Mouse (Mus musculus) heart, embryonic 11.5 days (tissue): ENCODE results near the gene Hsd17b12. TPM values are rescaled to one million over a fixed set of nuclear protein-coding genes. Genes with fewer than 3 reads are reported as not detected.
A peak's percentile ranks its signal among the peaks of the same experiment; 100 is the strongest.

Experiments used
- ATAC-seq: fragments of 200-750 bp; cut with Nextera tagmentation; replicated peaks from 2 replicates; pipeline ENCODE4 v1.8.0; 2017; ENCODE audit warnings: moderate library complexity; ENCODE audit not compliant: insufficient number of reproducible peaks, low FRiP score, low TSS enrichment
- H3K27ac ChIP-seq: fragments of 300-500 bp; sonication (generic); 2 replicates; pipeline ENCODE4 v1.5.1; 2014; ENCODE audit warnings: mild to moderate bottlenecking, low read depth, low read length
- H3K27me3 ChIP-seq: fragments of 300-500 bp; sonication (generic); 2 replicates; pipeline ENCODE4 v1.6.1; 2014; ENCODE audit warnings: mild to moderate bottlenecking, low read length, mixed read lengths; ENCODE audit not compliant: control insufficient read depth, insufficient read depth
- H3K36me3 ChIP-seq: fragments of 300-500 bp; sonication (generic); 2 replicates; pipeline ENCODE4 v1.6.1; 2014; ENCODE audit warnings: mild to moderate bottlenecking, low read length, moderate library complexity, mixed read lengths; ENCODE audit not compliant: control insufficient read depth, insufficient read depth
- H3K4me1 ChIP-seq: fragments of 300-500 bp; sonication (generic); 2 replicates; pipeline ENCODE4 v1.6.1; 2014; ENCODE audit warnings: low read length; ENCODE audit not compliant: control insufficient read depth, insufficient read depth
- H3K4me2 ChIP-seq: fragments of 300-500 bp; sonication (generic); 2 replicates; pipeline ENCODE4 v1.6.1; 2014; ENCODE audit warnings: mild to moderate bottlenecking, moderate library complexity
- H3K4me3 ChIP-seq: fragments of 300-500 bp; sonication (generic); 2 replicates; pipeline ENCODE4 v1.5.1; 2014; ENCODE audit warnings: low read depth, low read length
- H3K9ac ChIP-seq: fragments of 300-500 bp; sonication (generic); 2 replicates; pipeline ENCODE4 v1.6.1; 2014; ENCODE audit warnings: mild to moderate bottlenecking, low read depth, low read length, moderate library complexity
- H3K9me3 ChIP-seq: fragments of 300-500 bp; sonication (generic); replicated peaks from 2 replicates; pipeline ENCODE4 v1.6.1; 2016; ENCODE audit warnings: low read length; ENCODE audit not compliant: control insufficient read depth
- WGBS: fragments of 180-500 bp; shearing (Covaris S2); extraction: QIAGEN DNeasy Blood & Tissue Kit; methylation state at CpG from one replicate; pipeline ENCODE4 v1.1.7; 2014; ENCODE audit not compliant: insufficient replicate concordance; 5-methylcytosine and 5-hydroxymethylcytosine counted together
- polyA plus RNA-seq: library from polyadenylated mRNA; unstranded; fragments of >200 nt; fragmentation: Nextera tagmentation; extraction: Ambion mirVana; gene quantifications from 2 replicates; pipeline ENCODE4 v1.2.1, GENCODE M21; 2014

The Hsd17b12 gene
- polyA plus RNA-seq, 1 experiment from 2014 or later, result 89.1 TPM

DNA sequence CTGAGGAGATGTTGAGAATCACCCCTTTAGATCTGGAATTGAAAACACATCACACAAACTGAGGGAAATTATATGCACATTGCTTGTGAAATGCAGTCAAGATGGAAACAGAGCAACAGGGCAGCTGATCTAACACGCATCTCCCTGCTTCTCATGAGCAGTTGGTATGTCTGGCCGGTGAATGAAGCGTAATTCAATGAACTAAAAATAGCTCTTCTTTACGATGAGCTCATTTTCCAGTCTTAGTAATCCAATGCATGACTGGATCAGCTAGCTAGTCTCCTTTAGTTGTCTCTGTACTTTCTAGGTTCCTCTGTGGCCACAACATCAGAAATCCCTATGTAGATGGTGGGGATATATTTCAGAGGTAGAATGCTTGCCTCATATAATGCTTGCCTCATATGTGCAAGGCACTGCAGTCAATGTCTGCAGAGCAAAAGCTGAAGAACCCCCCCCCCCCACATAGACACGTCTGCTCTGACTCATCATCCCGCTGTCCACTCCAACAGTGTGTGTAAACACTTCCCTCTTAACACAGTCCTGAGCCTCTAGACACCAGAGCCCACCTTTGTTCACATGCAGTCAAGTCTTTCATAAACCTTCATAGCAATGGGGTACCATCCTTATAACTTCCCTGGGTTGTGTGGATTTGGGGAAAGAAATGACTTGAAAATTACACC lies 112.2 kb downstream of the Hsd17b12 start:
- H3K9ac ChIP-seq, result 0 out of 2 replicates have a peak overlapping the region, but pooled peaks have one; percentile 12
- H3K4me3 ChIP-seq, result no peak overlapping the region
- peak overlapping the region; percentile 44 for H3K4me2 ChIP-seq
- peak overlapping the region; percentile 64 for H3K27ac ChIP-seq
- H3K4me1 ChIP-seq, result peaks cover 17% of the 10 kb centered on the region
- WGBS, result 36% methylated on average over 6 of the region's 6 CpGs
- H3K36me3 ChIP-seq, result no peaks in the 10 kb centered on the region
- H3K9me3 ChIP-seq, result no peaks in the 10 kb centered on the region
- no peaks in the 10 kb centered on the region for H3K27me3 ChIP-seq
- ATAC-seq, result no peak; the same call in 1 of the 2 replicates

- Histone ChIP-seq H3K9me3 (no peaks in the 10 kb centered on the region), H3K4me3 (no peak overlapping the region), H3K36me3 (no peaks in the 10 kb centered on the region), H3K27ac (no peak overlapping the region), H3K27me3 (no peaks in the 10 kb centered on the region), H3K4me2 (no peak overlapping the region), H3K4me1 (peaks cover 17% of the 10 kb centered on the region), H3K9ac (no peak overlapping the region)
- 76% methylated on average over 2 of the region's 2 CpGs for WGBS
- no peak for ATAC-seq
Measured at GRCm38 (mm10) chr2:94044174-94044573, 113.6 kb downstream of the Hsd17b12 start.

DNA sequence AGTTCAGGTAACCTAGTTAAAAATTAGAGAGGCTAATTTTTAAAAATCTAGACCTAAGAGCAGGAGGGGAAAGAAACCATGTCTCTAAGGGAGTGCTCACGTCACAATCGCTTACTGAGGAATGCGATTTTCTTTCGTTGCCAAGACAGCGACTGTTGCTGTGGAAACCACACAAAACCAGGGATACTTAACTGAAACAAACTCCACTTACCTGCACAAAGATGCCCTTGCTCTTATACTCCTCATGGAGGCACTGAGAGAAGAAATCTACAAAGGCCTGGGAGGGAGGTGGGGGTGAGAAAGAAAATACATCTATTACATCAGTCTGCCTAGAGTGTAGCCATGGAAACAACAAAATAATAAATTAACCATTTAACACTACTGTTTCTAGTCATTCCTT lies 114.1 kb downstream of the Hsd17b12 start:
- WGBS, result 71% methylated on average over 5 of the region's 5 CpGs
- H3K27me3 ChIP-seq, result no peaks in the 10 kb centered on the region
- H3K4me2 ChIP-seq, result no peak overlapping the region
- no peaks in the 10 kb centered on the region for H3K36me3 ChIP-seq
- no peak overlapping the region for H3K4me3 ChIP-seq
- H3K4me1 ChIP-seq, result peaks cover 20% of the 10 kb centered on the region
- no peak for ATAC-seq
- no peaks in the 10 kb centered on the region for H3K9me3 ChIP-seq
- no peak overlapping the region for H3K27ac ChIP-seq
- H3K9ac ChIP-seq, result no peak overlapping the region

GRCm38 (mm10) chr2:94042461-94042860 lies 115.3 kb downstream of the Hsd17b12 start:
- H3K4me3 ChIP-seq, result no peak overlapping the region
- 92% methylated on average over 3 of the region's 3 CpGs for WGBS
- ATAC-seq, result no peak
- no peak overlapping the region for H3K27ac ChIP-seq
- H3K9ac ChIP-seq, result no peak overlapping the region
- no peaks in the 10 kb centered on the region for H3K36me3 ChIP-seq
- no peaks in the 10 kb centered on the region for H3K9me3 ChIP-seq
- peaks cover 20% of the 10 kb centered on the region for H3K4me1 ChIP-seq
- H3K27me3 ChIP-seq, result no peaks in the 10 kb centered on the region
- no peak overlapping the region for H3K4me2 ChIP-seq

DNA sequence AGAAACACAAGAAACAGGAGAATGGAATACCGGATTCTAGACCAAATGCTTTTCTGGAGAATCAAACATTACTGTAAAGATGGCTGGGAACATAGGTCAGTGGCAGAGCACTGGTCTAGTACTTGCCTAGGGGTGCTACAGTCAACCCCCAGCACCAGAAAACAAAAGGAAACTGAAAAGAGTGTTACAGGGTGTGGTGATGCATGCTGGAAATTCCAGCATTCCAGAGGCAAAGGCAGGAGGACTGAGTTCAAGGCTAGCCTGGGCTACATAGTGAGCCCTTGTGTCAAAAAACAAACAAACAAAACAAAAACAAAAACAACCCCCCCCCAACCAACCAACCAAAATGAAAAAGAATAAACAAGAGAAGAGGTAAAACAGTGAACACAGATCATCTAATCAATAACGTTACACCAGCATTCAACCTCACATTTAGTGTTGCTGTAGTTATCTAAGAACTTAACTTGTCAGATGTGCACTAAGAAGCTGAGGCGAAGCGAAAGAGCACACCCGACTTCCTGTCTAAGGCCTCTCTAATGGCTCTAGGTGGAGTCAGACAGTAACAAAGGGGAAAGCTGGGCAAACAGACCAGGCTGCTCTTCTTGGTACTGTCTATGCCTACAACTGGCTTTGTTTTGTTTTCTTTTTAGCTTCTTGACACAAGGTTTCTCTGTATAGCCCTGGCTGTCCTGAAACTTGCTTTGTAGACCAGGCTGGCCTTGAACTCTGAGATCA lies 117.2 kb downstream of the Hsd17b12 start:
- Histone ChIP-seq H3K4me1 (peaks cover 12% of the 10 kb centered on the region), H3K27me3 (no peaks in the 10 kb centered on the region), H3K4me2 (no peak overlapping the region), H3K9ac (no peak overlapping the region), H3K27ac (no peak overlapping the region), H3K9me3 (no peaks in the 10 kb centered on the region), H3K36me3 (no peaks in the 10 kb centered on the region), H3K4me3 (no peak overlapping the region)
- ATAC-seq, result no peak
- 91% methylated on average over 5 of the region's 5 CpGs for WGBS

DNA sequence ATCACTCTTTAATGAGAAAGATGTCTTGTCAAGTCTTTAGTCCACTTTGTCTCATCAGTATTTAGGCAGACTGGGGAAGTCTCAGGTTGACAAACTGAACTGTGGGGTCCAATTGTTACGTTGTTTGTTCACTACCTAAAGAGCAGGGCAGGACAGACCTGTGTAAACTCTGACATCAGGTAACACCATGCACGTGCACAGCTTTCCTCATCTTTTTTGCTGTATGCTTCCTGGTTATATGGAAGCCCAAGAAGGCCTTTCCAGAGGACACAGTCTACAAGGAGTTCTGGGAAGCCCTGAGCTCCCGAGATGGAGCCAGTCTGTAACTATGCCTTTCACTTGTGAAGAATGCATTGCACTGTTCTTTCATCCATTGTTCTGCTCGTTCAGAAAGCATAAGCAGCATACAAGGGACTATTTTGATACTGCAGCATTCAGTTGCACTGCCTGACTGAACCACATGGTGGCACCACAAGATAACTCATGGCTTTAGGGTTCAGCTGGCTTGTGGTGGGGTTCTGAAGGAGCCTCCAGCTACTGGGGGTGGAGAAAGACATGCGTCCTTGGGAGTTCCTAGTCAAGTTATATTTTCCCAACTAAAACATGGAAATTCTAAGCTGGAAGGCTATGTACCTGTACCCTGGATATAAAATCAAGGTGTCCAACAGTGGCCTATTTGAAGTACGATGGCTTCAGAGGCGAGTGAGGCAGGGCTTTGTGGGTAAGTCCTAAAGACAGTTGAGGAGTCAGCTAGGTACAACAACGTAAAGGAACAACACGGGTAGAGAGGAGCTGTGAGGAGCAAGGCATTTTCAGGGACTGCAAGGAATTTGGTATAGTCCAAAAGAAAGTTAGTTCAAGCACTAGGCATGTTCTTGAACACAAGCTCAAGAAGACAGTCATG lies 122.1 kb downstream of the Hsd17b12 start:
- no peak for ATAC-seq
- WGBS, result 70% methylated on average over 9 of the region's 9 CpGs

GRCm38 (mm10) chr2:94030602-94031001 lies 127.2 kb downstream of the Hsd17b12 start:
- Histone ChIP-seq H3K9me3 (no peaks in the 10 kb centered on the region), H3K4me1 (no peaks in the 10 kb centered on the region), H3K4me3 (no peak overlapping the region), H3K4me2 (no peak overlapping the region), H3K9ac (no peak overlapping the region), H3K27ac (no peak overlapping the region), H3K27me3 (no peaks in the 10 kb centered on the region), H3K36me3 (peaks cover 2% of the 10 kb centered on the region; the same call in 1 of the 2 replicates)
- no peak for ATAC-seq

More for the DNA sequence above, 122.1 kb downstream of the Hsd17b12 start:
- Histone ChIP-seq H3K4me3 (no peak overlapping the region), H3K27me3 (no peaks in the 10 kb centered on the region), H3K4me2 (no peak overlapping the region), H3K9me3 (no peaks in the 10 kb centered on the region), H3K9ac (no peak overlapping the region), H3K4me1 (peaks cover 3% of the 10 kb centered on the region; the same call in 1 of the 2 replicates), H3K36me3 (peaks cover 2% of the 10 kb centered on the region; the same call in 1 of the 2 replicates), H3K27ac (no peak overlapping the region)

DNA sequence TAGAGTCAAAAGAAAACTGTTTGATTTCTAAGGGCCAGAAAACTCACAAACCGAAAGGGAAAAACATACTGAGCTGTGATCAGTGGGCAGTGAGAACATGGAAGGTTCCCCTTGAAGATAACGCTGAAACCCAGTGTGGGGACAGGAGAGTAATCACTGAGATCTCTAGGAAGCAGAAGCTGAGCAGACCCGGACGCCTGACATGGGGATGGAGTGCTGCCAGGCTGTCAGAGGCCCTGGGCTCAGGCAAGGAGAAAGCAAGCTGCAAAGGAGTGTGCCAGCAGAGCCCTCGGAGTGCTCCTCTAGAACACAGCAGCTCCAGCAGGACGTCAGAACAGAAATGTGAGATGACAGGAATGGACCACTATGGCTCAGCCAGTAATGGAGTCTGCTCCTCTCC lies 133.1 kb downstream of the Hsd17b12 start:
- H3K36me3 ChIP-seq, result no peaks in the 10 kb centered on the region
- H3K27me3 ChIP-seq, result no peaks in the 10 kb centered on the region
- WGBS, result 43% methylated on average over 6 of the region's 6 CpGs
- no peak overlapping the region for H3K4me3 ChIP-seq
- H3K27ac ChIP-seq, result no peak overlapping the region
- ATAC-seq, result no peak; the same call in 1 of the 2 replicates
- no peak overlapping the region for H3K9ac ChIP-seq
- no peak overlapping the region for H3K4me2 ChIP-seq
- H3K4me1 ChIP-seq, result no peaks in the 10 kb centered on the region
- no peaks in the 10 kb centered on the region for H3K9me3 ChIP-seq
